Mouse (Mus musculus) heart, embryonic 14.5 days (tissue): ENCODE data around the gene Oat. TPM values are rescaled to one million over a fixed set of nuclear protein-coding genes. Genes with fewer than 3 reads are reported as not detected.

Experiments
- ATAC-seq: fragments of 200-750 bp; cut with Nextera tagmentation; 2 replicates; pipeline ENCODE4 v1.8.0; 2017; ENCODE audit warnings: low read depth, moderate TSS enrichment; ENCODE audit not compliant: insufficient number of reproducible peaks, insufficient read depth, low FRiP score
- H3K27ac ChIP-seq, 2 experiments: fragments of 200-500 bp in 1 of 2; fragments of 300-500 bp in 1 of 2; sonication (generic) in 1 of 2; replicated peaks in 1 of 2; 2 replicates each; pipeline ENCODE4 v1.5.1; 2012 to 2014; ENCODE audit warnings: low read depth in 2 of 2, low read length in 2 of 2, control low read depth in 1 of 2, mild to moderate bottlenecking in 1 of 2, mixed read lengths in 1 of 2; ENCODE audit not compliant: control insufficient read depth in 1 of 2, insufficient read depth in 1 of 2
- H3K27me3 ChIP-seq: fragments of 300-500 bp; sonication (generic); 2 replicates; pipeline ENCODE4 v1.6.1; 2014; ENCODE audit warnings: mild to moderate bottlenecking, low read length, control low read depth; ENCODE audit not compliant: control insufficient read depth, insufficient read depth
- H3K36me3 ChIP-seq: fragments of 300-500 bp; sonication (generic); 2 replicates; pipeline ENCODE4 v1.6.1; 2014; ENCODE audit warnings: mild to moderate bottlenecking, control low read depth, low read length, mixed read lengths; ENCODE audit not compliant: control insufficient read depth, insufficient read depth
- H3K4me1 ChIP-seq, 2 experiments: fragments of 200-500 bp in 1 of 2; fragments of 300-500 bp in 1 of 2; sonication (generic) in 1 of 2; 2 replicates each; pipeline ENCODE4 v1.6.1; 2012 to 2014; ENCODE audit warnings: low read length in 2 of 2, control low read depth in 1 of 2, mixed read lengths in 1 of 2; ENCODE audit not compliant: control insufficient read depth in 2 of 2, insufficient read depth in 2 of 2
- H3K4me2 ChIP-seq: fragments of 300-500 bp; sonication (generic); 2 replicates; pipeline ENCODE4 v1.6.1; 2014; ENCODE audit warnings: mild to moderate bottlenecking, low read length
- H3K4me3 ChIP-seq, 2 experiments: fragments of 200-500 bp in 1 of 2; fragments of 300-500 bp in 1 of 2; sonication (generic) in 1 of 2; 2 replicates each; pipeline ENCODE4 v1.5.1; 2012 to 2014; ENCODE audit warnings: low read length in 2 of 2, mild to moderate bottlenecking in 2 of 2, control low read depth in 1 of 2, low read depth in 1 of 2, moderate library complexity in 1 of 2; ENCODE audit not compliant: control insufficient read depth in 1 of 2, insufficient read depth in 1 of 2
- H3K9ac ChIP-seq: fragments of 300-500 bp; sonication (generic); 2 replicates; pipeline ENCODE4 v1.6.1; 2014; ENCODE audit warnings: mild to moderate bottlenecking, low read length
- H3K9me3 ChIP-seq: fragments of 300-500 bp; sonication (generic); 2 replicates; pipeline ENCODE4 v1.6.1; 2016; ENCODE audit warnings: low read length, control low read depth; ENCODE audit not compliant: control insufficient read depth
- WGBS: fragments of 180-500 bp; shearing (Covaris S2); extraction: QIAGEN DNeasy Blood & Tissue Kit; methylation state at CpG from one replicate; pipeline ENCODE4 v1.1.7; 2014; 5-methylcytosine and 5-hydroxymethylcytosine counted together
- polyA plus RNA-seq: library from polyadenylated mRNA; unstranded; fragments of >200 nt; fragmentation: Nextera tagmentation; extraction: Ambion mirVana; gene quantifications from 2 replicates; pipeline ENCODE4 v1.2.1, GENCODE M21; 2014

Oat gene
- polyA plus RNA-seq, 1 experiment from 2014 or later: 202 TPM

GRCm38 (mm10) chr7:132558141-132558736 lies 18.0 kb downstream of the Oat start:
- Histone ChIP-seq H3K4me1 (peaks cover 0 to 3% of the 10 kb centered on the region in 2 experiments; a peak in 1 of 4 replicates), H3K27ac (no peak overlapping the region), H3K4me3 (no peak overlapping the region), H3K27me3 (no peaks in the 10 kb centered on the region), H3K9me3 (no peaks in the 10 kb centered on the region), H3K36me3 (peaks cover 69% of the 10 kb centered on the region), H3K4me2 (no peak overlapping the region), H3K9ac (no peak overlapping the region)
- no peak for ATAC-seq
- WGBS: 76% methylated on average over 7 of the region's 7 CpGs

DNA sequence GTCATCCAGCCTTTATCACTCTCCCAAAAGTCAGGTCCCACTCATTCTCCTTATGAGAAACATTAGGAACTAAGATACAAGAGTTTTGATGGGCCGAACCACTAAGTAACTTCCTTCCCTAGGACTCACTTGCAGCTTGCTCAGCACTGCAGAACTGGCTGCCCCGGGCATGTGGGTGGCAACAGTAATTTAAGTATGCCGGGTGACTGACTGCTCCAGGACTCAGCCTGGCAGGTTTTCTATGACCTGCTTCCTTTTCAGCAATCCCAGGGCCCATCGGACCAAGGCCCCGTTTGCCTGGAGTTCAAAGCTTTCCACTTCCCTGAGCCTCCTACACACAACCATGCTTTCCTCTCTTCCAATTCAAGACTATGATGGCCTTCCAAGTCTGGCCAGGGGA lies 19.6 kb downstream of the Oat start:
- Histone ChIP-seq H3K4me1 (peaks cover 0 to 3% of the 10 kb centered on the region in 2 experiments; a peak in 1 of 4 replicates), H3K9me3 (no peaks in the 10 kb centered on the region), H3K9ac (no peak overlapping the region), H3K4me3 (no peak overlapping the region), H3K36me3 (peaks cover 52% of the 10 kb centered on the region), H3K27ac (no peak overlapping the region), H3K27me3 (no peaks in the 10 kb centered on the region), H3K4me2 (no peak overlapping the region)
- 81% methylated on average over 5 of the region's 5 CpGs for WGBS
- no peak for ATAC-seq

- no peak overlapping the region for H3K4me3 ChIP-seq
- no peak for ATAC-seq
Measured at GRCm38 (mm10) chr7:132555911-132556310, 20.3 kb downstream of the Oat start.

GRCm38 (mm10) chr7:132554091-132554490 lies 22.1 kb downstream of the Oat start:
- no peak overlapping the region for H3K9ac ChIP-seq
- peaks cover 28% of the 10 kb centered on the region for H3K36me3 ChIP-seq
- no peak for ATAC-seq
- H3K27ac ChIP-seq: no peak overlapping the region
- 69% methylated on average over 2 of the region's 2 CpGs for WGBS
- peaks cover 0 to 3% of the 10 kb centered on the region in 2 experiments; a peak in 1 of 4 replicates for H3K4me1 ChIP-seq
- no peaks in the 10 kb centered on the region for H3K9me3 ChIP-seq
- no peak overlapping the region for H3K4me3 ChIP-seq
- no peak overlapping the region for H3K4me2 ChIP-seq
- H3K27me3 ChIP-seq: no peaks in the 10 kb centered on the region

More at GRCm38 (mm10) chr7:132555911-132556310, 20.3 kb downstream of the Oat start:
- Histone ChIP-seq H3K27me3 (no peaks in the 10 kb centered on the region), H3K9ac (no peak overlapping the region), H3K4me2 (no peak overlapping the region), H3K36me3 (peaks cover 46% of the 10 kb centered on the region), H3K27ac (no peak overlapping the region), H3K4me1 (peaks cover 0 to 3% of the 10 kb centered on the region in 2 experiments; a peak in 1 of 4 replicates), H3K9me3 (no peaks in the 10 kb centered on the region)
- WGBS: 22% methylated on average over 4 of the region's 4 CpGs

DNA sequence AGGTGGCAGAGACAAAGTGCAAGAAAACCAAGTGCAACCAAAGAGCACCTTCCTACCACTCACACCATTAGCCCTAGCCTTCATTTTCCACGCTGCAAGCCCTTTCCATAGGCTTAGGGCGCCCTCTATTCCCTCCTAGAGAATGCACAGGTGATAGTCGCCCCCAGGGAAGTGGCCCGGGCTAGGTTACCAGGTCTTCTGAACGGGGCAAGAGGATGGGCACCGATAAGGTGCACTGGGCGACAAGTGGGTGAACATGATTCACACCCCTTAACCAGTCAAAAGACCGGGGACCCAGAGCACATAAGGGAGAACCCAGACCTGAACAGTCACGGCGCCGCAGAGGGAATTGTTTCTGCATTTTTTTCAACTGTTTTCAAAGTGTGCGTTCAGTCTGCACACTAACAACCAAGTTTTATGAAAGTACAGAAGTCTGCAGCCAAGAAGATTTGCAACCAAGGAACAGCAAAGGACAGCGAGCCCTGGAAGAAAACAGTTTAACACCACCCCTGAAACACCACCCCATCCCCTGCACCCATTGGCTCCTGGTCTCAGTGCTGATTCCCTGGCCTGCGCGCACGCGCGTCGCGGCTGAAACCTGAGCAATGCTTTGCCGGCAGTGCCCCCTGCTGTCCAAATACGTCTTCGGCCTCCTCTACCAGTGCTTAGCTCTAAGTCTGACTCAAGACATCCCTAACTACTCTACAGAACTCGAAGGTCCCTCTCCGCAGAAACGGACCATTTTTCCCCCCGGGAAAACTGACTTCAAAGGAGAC lies 24.7 kb downstream of the Oat start:
- H3K4me3 ChIP-seq: peak overlapping the region; percentile 49 to 64
- H3K4me2 ChIP-seq: peak overlapping the region; percentile 83
- 1% methylated on average over 27 of the region's 27 CpGs for WGBS
- H3K9ac ChIP-seq: peak overlapping the region; percentile 70
- peak; percentile 89 for ATAC-seq
- H3K9me3 ChIP-seq: no peaks in the 10 kb centered on the region
- no peak overlapping the region for H3K27ac ChIP-seq
- peaks cover 3% of the 10 kb centered on the region for H3K36me3 ChIP-seq
- H3K27me3 ChIP-seq: no peaks in the 10 kb centered on the region
- H3K4me1 ChIP-seq: no peaks in the 10 kb centered on the region; a peak in 1 of 4 replicates

- no peaks in the 10 kb centered on the region; a peak in 1 of 4 replicates for H3K4me1 ChIP-seq
- no peaks in the 10 kb centered on the region for H3K27me3 ChIP-seq
Measured at GRCm38 (mm10) chr7:132547126-132547525, 29.1 kb downstream of the Oat start.

GRCm38 (mm10) chr7:132542427-132542826 lies 33.8 kb downstream of the Oat start:
- no peaks in the 10 kb centered on the region for H3K4me1 ChIP-seq
- no peaks in the 10 kb centered on the region for H3K36me3 ChIP-seq
- H3K27me3 ChIP-seq: no peaks in the 10 kb centered on the region
- WGBS: 83% methylated on average over 4 of the region's 4 CpGs
- no peak overlapping the region for H3K27ac ChIP-seq
- no peak for ATAC-seq
- H3K9ac ChIP-seq: no peak overlapping the region
- no peak overlapping the region for H3K4me2 ChIP-seq
- H3K9me3 ChIP-seq: no peaks in the 10 kb centered on the region
- no peak overlapping the region for H3K4me3 ChIP-seq

More at GRCm38 (mm10) chr7:132547126-132547525, 29.1 kb downstream of the Oat start:
- Histone ChIP-seq H3K36me3 (no peaks in the 10 kb centered on the region), H3K4me3 (no peak overlapping the region), H3K9ac (no peak overlapping the region), H3K27ac (no peak overlapping the region), H3K4me2 (no peak overlapping the region), H3K9me3 (no peaks in the 10 kb centered on the region)
- ATAC-seq: no peak
- 69% methylated on average over 3 of the region's 3 CpGs for WGBS
